Mouse (Mus musculus) megakaryocyte-erythroid progenitor cell, adult 5-6 weeks (primary cell): Measurements from ENCODE around the gene Zfp839. TPM values are rescaled to one million over a fixed set of nuclear protein-coding genes. Genes with fewer than 3 reads are reported as not detected.
"Not testable (repeated sequence)": the region's sequence is repeated elsewhere in the genome, so short reads cannot be mapped to it uniquely, and the experiment has no call there.

Experiments used
- ATAC-seq: replicated peaks from 2 replicates; pipeline ENCODE4 v1.8.0; 2016; ENCODE audit warnings: mild to moderate bottlenecking, inconsistent platforms; ENCODE audit not compliant: severe bottlenecking, poor library complexity, low FRiP score, low TSS enrichment
- total RNA-seq, 2 experiments: library from RNA; stranded (forward) in 1 of 2; stranded (reverse) in 1 of 2; fragments of 200-1000, 215-1000 nt in 1 of 2; fragments of >200 nt in 1 of 2; fragmentation: Nextera tagmentation in 1 of 2; gene quantifications; 2 replicates each; pipeline ENCODE4 v1.2.3; 2014 to 2017

Gene Zfp839
- total RNA-seq, 2 experiments from 2014 or later, result 5.4 to 5.9 TPM

DNA sequence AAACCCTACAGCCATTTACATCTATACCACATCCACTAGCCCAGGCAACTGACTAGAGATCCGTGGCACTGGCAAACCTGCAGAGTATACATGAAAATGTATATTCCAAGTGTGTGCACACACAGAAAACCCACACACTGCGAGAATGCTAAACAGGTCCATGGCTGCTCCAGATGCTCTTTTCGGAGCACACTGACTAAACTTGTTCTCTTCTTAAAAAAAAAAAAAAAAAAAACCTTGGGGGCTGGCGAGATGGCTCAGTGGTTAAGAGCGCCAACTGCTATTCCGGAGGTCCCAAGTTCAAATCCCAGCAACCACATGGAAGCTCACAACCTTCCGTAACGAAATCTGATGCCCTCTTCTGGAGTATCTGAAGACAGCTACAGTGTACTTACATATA is 12.2 kb upstream of the Zfp839 start:
- no peak for ATAC-seq

DNA sequence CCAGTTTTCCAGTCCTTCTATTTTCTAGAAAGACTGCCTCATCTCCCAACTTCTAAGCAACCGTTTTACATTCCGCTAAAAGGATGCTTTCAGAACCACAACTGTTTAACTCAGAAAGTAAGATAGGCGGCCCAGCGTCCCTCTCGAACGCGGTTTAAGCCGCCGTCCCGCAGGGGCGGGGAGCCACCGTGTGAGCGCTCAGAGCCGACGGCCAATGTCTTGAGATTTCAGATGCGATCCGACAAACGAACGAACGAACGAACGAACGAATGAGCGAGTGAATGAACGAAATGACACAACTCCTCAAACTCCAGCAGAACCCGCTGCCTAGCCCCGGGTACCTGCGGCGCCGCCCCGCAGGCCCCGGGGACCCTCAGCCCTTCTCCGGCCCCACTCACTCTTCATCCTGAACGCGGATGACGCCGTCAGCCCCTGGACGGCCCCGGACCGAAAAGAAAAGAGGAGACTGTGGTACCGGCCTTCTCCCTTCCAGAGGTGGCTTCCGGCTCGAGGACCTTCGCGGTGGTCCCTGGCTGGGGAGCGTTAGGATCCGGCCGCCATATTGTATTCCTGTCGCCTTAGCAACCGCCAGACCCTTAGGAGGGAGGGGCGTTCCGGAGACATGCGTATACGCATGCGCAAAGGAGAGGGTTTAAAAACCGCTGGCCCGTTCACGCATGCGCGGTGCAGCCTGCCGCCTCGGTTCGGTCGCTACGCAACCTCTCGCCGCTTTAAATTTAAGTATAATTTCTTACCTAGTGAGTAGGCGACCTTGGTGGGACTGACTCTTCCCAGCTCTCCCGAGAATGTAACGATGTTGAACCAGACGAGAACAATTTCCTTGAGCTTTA is 9.5 kb upstream of the Zfp839 start, which contains the start of gene Mok:
Mok (minus strand) TSS at position 592 of the 851 bp plus-strand sequence.
- peak; percentile 53 for ATAC-seq

DNA sequence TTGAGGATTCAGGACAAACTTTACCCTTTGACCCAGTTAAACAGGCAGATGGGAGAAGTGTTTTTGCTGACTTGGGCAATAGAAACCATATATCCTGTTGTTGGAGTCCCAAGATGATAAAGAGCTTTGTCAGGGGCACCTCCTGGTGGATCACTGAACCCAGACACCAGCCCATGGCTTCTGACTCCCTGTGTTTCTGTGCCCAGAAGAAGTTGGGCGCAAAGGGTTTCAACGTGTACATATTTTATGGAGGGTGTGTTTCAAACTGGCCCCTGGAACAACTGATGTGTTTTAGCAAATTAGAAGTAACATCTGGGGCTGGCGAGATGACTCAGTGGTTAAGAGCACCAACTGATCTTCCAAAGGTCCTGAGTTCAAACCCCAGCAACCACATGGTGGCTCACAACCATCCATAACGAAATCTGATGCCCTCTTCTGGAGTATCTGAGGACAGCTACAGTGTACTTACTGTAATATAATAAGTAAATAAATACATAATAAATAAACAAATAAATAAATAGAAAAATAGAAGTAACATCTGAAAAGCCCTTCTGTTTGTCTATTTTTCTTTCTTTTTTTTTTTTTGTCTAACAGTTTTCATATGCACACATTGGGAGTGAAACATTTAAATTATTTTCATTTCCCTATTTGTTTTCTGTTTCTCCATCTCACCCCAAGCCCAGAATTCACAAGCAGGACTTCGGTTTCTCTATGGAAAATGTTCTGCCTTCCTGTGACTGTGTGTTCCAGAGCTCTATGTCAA is 8.1 kb upstream of the Zfp839 start:
- no peak for ATAC-seq

DNA sequence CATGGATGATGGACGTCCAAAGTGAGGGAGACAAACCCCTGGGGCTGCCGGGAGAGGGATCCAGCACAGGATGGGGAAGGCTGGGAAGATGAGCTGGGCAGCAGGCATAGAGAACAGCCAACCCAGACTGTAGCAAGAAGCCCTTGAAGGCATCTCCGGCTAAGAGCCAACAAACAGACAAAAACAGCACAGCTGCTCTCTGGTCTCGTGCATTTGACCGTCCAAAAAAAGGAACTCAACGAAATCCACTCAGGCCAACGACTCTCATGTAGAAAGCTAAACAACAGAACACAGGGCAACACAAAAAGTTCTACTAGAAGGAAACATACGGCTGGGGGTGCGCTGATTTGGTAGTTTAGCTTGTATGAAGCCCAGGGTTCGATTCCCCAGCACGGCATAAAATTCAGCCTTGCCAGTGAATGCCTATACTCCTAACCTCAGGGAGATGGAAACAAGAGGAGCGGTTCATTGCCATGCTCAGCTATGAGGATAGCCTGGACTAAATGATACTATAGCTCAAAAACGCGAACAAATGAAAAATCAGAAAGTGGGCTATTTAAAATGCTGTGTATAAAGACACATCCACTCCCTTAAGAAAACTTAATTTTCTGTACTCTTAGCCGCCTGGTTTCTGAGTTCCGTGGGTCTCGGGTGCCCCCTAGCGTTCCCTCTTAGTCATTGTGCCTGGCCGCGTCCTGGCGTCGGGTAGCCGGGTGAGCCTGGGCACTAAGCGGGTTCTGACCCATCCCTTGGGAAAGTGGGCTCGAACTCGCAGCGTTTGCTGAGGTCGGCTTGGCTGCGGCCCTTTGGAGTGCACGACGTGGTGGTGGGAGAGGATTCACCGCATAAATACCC is 6.6 kb upstream of the Zfp839 start:
- peak; percentile 58 for ATAC-seq

DNA sequence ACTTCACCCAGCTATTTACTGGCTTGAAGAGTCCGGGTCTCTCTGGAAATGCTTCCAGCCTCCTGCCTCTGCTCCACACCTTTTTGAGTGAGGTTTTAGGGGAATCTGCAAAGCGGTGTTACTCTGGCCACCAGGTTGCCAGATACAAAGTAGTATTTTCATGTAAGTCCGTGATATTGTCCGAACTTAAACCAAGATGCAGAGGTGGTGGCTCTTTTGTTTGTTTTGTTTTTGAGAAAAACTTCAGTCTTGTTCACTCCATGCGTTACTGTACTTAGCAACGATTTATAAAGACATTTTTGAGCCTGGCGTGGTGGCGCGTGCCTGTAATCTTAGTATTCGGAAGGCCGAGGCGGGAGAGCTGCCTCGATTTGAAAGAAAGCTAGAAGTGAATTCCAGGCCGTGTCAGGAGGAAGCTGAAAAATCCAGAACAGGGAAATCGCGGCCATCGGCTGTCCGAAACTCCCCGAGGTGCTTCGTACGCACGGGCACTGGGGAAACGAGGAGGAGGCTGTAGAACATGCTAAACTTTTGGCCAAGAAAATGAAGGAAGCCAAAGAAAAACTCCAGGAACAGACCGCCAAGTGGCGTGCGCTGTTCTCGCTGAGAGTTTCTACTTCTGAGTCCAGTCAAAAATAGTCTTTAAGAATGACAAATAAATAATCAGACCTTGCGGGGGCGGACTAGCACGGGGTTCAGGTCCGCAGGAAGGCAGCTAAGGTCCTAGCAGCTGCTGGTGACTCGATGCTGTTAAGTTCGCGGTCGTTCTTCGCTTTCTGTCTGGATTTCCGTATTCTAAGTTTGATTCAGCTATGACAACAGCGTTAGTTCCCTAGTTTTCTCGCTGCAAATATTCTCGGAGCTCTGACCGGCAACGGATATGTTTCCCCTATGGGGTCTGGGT is 5.6 kb upstream of the Zfp839 start:
- peak; percentile 19 for ATAC-seq

DNA sequence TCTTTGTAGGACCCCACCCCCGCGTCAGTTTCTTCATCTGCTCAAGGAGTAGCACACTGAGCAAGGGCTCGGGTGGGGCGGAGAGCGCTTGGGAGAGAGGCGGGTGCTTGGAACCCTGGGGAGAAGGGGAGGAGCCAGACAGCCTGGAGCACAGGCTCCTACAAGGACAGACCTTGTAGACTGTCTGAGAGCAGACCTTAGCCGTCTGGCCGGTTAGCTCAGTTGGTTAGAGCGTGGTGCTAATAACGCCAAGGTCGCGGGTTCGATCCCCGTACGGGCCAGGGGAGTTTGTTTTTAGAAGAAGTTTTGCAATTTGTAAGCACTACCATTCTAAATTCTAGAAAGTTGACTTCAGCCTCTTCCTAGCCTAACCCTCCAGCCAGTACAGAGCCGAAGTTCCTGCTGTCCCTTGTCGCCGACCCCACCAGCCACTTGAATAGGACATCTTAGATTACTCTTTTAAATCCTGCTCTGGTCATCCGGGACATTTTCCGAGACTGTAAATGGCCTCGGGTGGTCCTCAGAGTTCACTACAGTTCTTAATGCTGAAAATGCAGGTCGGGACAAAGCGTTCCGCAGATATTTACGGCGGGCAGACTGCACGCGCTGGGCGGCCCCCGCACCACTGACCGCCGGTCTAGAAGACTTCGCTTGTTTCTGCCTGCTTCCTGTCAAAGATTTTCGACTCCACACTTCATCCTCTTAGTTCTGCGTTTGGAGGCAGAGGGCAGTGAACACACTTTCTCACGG is 4.7 kb upstream of the Zfp839 start:
- ATAC-seq, result peak; percentile 80

DNA sequence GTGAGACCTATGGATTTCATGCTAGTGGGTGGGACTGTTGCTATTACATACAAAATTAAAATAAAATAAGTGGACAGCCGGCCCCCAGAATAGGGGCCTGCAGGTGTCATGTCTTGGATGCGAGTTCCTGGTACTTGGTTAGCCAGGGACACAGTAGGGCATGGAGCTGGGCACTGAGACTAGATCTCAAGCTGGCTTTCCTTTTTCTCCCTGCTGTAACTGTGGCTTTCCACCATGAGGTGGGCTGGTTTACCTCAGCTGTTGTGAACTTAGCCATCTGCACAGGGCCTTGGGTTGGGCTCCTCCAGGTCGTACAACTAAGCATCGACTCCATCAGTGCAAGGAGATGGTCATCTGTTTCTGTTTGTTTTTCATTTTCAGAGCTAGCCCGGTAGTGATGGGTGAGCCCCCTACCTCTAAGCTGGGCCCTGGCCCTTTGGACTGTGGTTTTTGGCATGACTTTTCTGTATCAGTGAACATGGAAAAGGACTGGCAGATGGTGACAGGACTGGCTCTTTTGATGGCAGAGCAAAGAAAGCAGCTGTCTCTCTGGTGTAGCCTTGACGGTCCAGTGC is 3.8 kb upstream of the Zfp839 start:
- ATAC-seq, result no peak

DNA sequence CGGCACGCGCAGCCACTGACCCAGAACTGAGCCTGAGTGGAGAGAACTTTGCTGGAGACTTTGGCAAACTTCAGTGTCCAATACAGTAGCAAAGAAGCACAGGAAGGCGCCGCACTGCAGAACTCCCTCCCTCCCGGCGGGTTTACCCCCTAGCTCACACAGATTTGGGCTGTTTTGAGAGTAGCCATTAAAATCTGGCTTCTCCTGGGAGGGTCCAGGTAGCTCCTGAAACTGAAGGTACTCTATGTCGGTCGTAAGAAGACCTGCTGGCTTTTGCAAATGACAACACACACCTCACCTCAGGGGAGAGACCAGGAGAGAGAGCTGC is 840 bp downstream of the Zfp839 start:
- ATAC-seq, result no peak

DNA sequence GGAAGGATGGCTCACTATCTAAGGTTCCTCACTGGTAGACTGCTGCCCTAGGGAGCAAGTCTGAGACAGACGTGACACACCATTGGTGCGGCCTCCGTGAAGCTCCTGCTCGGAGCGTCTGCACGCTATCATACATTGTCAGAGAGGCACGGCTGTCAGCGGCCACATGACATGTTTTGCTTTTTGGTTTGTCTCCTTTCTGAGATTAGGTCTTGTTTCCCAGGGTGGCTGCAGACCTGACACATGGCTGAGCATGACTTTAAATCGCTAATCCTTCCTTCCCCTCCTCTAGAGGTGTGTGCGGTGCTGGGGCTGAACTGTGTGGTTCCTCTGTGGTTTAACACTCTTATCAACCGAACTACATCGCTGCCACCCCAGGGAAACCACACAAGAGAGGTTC is 1.4 kb downstream of the Zfp839 start:
- peak; percentile 80 for ATAC-seq

DNA sequence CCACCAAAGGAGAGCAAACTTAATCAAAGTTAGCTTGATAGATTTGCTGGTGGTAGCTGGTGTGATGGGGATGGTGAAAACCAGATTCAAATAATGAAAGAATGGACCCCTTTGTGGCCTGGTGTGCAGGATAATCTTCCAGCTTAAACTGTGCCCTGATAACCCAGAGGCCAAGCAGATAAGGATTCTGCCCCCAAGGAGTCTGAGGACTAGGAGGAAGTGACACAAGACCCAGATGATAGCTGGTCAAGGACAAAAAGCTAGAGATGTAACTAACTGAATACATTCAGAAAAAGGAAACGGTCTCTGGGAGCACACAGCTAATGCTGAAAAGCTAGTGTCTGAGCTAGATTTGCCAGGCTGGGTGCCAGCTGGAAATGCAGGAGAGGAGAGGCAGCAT is 1.9 kb downstream of the Zfp839 start:
- no peak for ATAC-seq

DNA sequence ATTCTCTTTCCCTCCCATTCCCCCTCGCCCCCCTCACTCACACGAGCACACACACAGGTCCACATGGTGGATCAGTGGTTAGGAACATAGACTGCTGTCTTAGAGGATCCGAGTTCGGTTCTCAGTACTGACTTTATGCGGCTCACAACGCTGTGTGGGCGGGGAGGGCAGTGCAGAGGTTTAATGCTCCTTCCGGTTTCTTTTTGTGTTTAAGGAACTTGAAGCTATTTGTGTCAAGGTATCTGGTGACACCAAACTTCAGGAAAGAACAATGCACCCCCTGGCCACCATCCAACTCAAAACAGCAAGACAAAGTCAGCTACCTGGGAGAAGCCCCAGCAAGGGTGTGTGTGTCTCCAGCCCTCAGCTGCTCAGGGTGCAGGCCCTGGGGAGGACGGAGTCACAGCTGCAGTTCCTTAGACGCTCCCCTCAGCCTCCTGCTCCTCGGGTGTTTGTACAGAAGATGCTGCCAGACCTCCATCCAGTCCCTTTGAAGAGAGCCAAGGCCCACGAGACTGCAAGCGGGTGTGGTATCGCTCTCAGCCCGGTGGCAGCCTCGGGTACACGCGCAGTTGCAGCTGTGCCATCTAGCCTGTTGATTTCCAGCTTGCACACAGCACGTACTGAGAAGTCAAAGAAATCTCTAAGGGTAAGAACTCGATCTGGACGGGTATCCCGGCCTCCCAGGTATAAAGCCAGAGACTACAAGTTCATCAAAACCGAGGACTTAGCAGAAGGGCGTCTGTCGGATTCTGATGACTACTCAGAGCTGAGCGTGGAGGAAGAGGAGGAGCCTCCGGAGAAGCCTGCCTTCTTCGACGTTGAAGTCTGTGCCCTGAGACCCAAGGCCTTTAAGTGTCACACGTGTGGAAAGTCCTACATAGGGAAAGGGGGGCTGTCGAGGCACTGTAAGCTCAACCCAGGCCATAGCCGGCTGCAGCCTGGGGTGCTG is 5.0 kb downstream of the Zfp839 start:
- ATAC-seq, result no peak

DNA sequence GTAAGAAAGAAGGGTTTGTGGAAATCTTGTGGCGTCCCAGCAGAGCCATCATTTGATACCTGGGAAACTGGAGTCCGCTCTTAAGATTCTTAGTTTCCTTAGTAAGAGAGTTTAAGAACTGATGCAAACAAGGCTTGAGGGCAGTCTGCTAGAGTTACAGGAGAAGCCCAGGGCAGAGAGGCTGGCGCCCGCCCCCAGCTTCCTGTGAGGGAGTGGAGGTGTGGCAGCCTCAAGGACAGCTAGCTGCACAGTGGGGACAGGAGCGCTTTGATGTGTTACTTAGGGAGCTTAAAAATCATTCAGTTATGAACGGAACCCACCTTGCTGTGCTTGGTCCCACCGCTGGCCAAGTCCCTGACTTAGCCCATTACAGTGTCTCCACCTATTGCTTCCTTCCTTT is 7.1 kb downstream of the Zfp839 start:
- 0 out of 2 replicates have a peak, but pooled peaks have one; percentile 43 for ATAC-seq

DNA sequence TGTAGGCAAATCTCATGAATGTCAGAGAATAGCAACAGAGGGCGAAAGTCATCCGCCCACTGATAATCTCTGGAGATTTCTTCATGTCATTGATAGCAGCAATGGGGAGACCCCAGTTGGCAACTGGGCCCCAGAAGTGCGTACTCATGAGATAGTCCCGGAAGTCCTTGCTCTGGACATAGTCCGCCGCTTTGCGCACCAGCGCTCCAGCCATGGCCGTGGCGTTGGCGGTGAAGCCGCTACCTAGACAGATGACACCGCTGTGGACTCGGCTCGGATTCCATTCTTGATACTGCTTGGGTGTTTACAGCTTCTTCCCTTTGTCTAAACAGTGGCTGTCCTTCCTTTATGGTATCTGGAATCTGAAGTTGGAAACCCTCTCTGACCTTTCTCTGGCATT is 8.6 kb downstream of the Zfp839 start:
- ATAC-seq, result not testable (repeated sequence)

DNA sequence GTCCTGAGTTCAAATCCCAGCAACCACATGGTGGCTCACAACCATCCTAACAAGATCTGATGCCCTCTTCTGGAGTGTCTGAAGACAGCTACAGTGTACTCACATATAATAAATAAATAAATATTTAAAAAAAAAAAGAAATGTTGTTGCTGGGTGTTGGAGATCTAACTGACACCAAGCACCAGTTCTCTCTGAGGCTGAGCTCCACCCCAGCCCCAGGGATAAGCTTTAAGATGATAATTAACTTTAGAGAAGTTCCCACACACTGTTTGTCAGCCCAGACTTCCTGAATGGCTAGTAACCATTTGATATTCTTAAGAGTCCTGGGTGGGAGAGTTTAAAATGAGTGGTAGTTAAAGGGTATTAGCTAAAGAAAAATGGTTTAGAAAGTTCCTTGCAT is 10.2 kb downstream of the Zfp839 start:
- ATAC-seq, result no peak

DNA sequence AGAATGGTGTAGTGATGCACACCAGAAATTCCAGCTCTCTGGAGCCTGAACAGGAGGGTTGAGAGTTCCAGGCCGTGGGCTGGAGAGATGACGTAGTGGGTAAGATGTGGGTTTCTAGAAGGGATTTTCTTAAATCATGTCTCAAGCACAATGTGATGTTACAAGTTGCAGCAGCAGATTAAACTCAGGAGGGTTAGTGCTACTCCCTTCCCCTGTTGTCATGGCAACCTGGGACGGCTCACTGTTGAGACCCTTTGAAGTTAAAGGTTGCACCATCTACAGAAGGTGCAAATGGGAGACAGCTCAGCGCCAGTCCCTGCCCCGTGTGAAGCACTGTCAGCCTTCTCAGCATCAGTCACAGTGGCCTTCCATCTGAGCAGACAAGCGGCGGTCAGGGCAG is 11.2 kb downstream of the Zfp839 start:
- ATAC-seq, result no peak

DNA sequence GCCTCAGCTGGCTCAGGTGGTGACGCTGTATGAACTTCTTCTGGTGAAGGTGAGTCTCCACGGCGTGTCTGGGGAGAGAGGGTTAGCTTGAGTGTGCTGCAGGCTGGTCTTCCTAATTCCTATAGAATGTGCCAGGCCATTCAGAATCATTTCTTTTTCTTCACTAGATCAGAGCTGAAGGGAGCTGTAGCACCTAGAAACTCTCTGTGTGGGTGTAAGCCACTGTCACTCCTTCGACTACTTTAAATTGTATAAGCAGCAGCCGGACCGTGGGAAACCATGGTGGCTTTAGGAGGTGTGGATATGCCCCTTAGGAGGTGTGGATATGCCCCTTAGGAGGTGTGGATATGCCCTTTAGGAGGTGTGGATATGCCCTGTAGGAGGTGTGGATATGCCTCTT is 14.0 kb downstream of the Zfp839 start:
- no peak for ATAC-seq

DNA sequence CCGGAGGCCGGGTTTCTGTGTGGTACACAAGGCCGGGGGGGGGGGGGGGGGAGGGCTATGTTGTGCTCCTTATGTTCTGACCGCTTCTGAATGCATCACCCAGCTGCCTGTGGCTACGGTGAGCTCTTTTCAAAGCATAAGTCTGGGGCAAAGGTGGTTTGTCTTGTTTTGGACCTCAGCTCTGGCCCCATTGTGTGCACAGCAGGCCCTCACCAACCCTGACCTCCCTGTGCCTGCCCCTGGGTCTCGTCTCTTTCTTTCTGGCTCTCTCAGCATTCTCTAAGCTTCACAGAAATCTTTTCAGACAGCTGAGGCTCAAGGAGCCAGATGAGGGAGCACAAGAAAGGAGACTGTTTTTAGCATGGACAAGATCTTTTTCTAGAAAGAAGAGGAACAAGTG is 15.5 kb downstream of the Zfp839 start:
- ATAC-seq, result no peak
